17 mouse cellular contexts compared by ENCODE assay signal in genomic region chr6:145763051-145763450, GRCm38 (mm10).
"Had no signal": no experiment of that assay in that cellular context is flagged by ENCODE, and none has a peak within 500 bp of the region (broad histone marks: within the 10 kb centered on the region; RNA-seq: fewer than 3 reads in every experiment).

No protein-coding gene starts in this region.

- DNase-seq: kidney, postnatal 36 days; layer of hippocampus, adult 9-11 months; layer of hippocampus, postnatal 36 days; lung, embryonic 14.5 days; lung, postnatal 10 days; lung, postnatal 4 days; retina, postnatal 1 day; right cerebral cortex, postnatal 4 days; spleen, adult 18-20 months; thymus, adult 18-20 months; thymus, postnatal 14 days had no signal

- H3K4me1 ChIP-seq: midbrain, embryonic 12.5 days had no signal

- H3K4me3 ChIP-seq: limb, embryonic 15.5 days; liver, embryonic 15.5 days; midbrain, embryonic 12.5 days; neural tube, embryonic 13.5 days had no signal

- H3K27me3 ChIP-seq: limb, embryonic 15.5 days; liver, embryonic 15.5 days; midbrain, embryonic 12.5 days; neural tube, embryonic 13.5 days had no signal

- H3K27ac ChIP-seq: kidney, postnatal 0 days; limb, embryonic 15.5 days; liver, embryonic 15.5 days; midbrain, embryonic 12.5 days; neural tube, embryonic 13.5 days had no signal

- ATAC-seq: midbrain, embryonic 16.5 days had no signal

- H3K36me3 ChIP-seq: limb, embryonic 15.5 days; liver, embryonic 15.5 days; midbrain, embryonic 12.5 days; neural tube, embryonic 13.5 days had no signal

- H3K9me3 ChIP-seq: limb, embryonic 15.5 days; liver, embryonic 15.5 days; midbrain, embryonic 12.5 days; neural tube, embryonic 13.5 days had no signal

- H3K4me2 ChIP-seq: limb, embryonic 15.5 days; liver, embryonic 15.5 days; lung, embryonic 14.5 days; midbrain, embryonic 12.5 days; neural tube, embryonic 13.5 days had no signal

- H3K9ac ChIP-seq: limb, embryonic 15.5 days; liver, embryonic 15.5 days; lung, embryonic 14.5 days; midbrain, embryonic 12.5 days; neural tube, embryonic 13.5 days had no signal
